Mouse (Mus musculus) small intestine, adult 2 months (tissue): ENCODE results near the gene Eef1akmt3.

Source experiments
- CTCF ChIP-seq: fragments of 200-500 bp; IDR thresholded peaks from 2 replicates; pipeline ENCODE4 v1.5.1; 2012; ENCODE audit warnings: low read depth, mild to moderate bottlenecking, control low read depth, inconsistent platforms, low read length, moderate library complexity, mixed read lengths; ENCODE audit not compliant: insufficient replicate concordance, insufficient read length; ENCODE audit errors: extremely low read depth
- POLR2A ChIP-seq: fragments of 200-500 bp; IDR thresholded peaks from 2 replicates; pipeline ENCODE4 v1.6.1; 2012; ENCODE audit warnings: low read depth, mild to moderate bottlenecking, control low read depth, inconsistent platforms, low read length, moderate library complexity

GRCm38 (mm10) chr10:127018422-127018821 is 22.9 kb downstream of the Eef1akmt3 start:
- no peak for TF ChIP-seq CTCF
- TF ChIP-seq POLR2A = no peak
